Mouse (Mus musculus) adrenal gland, postnatal 4 days (tissue): Measurements from ENCODE around the gene Rtel1. TPM values are rescaled to one million over a fixed set of nuclear protein-coding genes. Genes with fewer than 3 reads are reported as not detected.
A peak's percentile ranks its signal among the peaks of the same experiment; 100 is the strongest.

Source experiments
- DNase-seq, 2 experiments: peaks; one replicate each; pipeline ENCODE4 v3.0.0; 2021 to 2022; ENCODE audit warnings: low spot score in 2 of 2, mixed read lengths in 2 of 2
- total RNA-seq, 2 experiments: library from RNA; stranded (reverse); gene quantifications; 2 replicates each; pipeline ENCODE4 v1.2.3; 2021

Rtel1 gene
- total RNA-seq, 2 experiments from 2014 or later, result 65.6 to 69.4 TPM

DNA sequence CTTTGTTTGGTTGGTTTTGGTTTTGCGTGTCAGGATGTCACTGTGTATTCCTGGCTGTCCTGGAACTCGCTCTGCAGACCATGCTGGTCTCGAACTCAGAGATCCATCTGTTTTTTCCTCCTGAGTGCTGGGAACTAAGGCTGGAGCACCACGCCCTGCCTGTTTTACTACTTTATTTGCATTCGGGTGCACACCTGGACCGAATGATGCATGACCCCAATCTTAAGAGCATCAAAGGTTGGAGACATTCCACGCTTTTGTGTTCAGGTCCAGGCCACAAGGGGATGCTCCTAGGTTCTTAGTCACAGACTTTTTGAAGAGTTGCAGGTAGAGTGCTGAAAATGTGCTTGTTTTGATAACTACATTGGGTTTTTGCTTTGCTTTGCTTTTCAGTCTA, 562 bp downstream of the Rtel1 start:
- no peak for DNase-seq

DNA sequence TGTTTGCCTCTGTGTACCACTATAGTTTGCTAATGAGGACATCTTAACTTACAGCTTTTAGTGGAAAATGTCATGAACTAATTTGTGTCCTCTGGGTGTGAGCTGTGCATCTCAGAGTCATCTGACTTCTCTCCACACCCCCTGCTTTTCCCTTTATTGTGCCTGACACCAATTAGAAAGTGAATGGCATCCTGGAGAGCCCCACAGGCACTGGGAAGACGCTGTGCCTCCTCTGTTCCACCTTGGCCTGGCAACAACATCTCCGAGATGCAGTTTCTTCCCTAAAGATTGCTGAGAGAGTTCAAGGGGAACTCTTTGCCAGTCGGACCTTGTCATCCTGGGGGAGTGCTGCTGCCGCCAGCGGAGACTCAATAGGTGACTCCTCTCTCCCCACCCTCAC, 2.6 kb downstream of the Rtel1 start:
- DNase-seq, result no peak

DNA sequence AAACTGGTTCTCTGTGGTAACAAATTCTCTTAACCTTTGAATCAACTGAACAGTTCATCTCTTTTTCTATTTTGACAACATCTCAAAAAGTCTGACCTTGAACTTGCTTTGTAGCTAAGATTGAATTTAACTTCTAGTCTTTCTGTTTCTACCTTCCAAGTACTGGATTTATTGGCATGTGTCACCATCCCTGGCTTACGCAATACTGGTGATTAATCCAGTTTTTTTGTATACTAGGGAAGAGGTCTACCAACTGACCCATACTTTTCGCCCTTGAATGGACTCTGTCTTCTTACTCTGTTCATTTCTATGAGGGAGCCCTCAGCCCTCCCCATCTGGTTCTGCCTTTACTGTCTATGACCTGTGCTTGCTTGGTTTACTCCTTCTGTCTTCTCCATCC, 6.6 kb downstream of the Rtel1 start:
- DNase-seq, result no peak

DNA sequence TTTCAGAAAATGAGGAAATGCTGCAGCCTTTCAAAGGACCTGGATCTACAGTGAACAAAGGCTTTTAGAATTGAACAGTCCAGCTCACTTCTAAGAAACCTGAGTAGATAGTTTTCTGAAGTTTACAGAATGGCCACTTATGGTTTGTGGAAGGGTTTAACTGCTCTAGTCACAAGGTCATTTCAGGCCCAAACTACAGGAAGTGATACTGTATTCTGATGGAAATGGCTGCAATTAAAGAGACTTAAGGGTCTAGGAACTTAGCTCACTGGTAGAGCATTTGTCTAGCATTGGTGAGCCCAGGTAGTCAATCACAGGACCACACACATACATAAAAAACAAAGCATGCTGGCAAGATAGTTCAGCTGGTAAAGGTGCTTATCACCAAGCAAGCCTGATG, 13.0 kb downstream of the Rtel1 start:
- no peak for DNase-seq

DNA sequence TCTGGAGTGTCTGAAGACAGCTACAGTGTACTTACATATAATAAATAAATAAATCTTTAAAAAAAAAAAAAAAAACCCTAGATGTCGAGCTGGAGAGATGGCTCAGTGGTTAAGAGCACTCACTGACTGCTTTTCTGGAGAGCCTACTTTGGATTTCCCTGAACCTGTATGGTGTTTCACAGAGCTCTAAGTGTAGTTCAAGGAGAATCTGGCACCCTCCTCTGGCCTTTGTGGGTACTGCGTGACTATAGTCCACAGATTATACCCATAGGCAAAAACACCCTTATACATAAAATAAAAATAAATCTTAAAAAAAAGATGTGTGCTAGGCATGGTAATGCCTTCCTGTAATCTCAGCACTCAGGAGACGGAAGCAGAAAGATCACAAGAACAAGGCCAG, 14.5 kb downstream of the Rtel1 start:
- no peak for DNase-seq

DNA sequence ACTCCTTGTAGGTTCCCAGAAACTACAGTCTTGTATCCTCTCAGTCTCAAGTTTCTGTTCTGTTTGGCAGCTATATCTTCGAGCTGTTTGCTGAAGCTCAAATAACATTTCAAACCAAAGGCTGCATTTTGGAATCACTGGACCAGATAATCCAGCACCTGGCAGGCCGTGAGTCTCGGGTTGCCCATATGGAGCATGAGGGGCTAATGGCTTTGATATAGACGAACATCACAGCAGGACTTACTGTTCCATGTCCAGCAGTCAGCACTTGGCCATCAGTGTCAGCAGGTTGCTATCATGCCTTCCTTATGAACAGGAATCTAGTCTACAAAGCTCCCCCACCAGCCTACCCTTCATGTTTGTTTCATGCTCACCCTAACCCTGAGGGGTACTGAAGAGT, 20.9 kb downstream of the Rtel1 start:
- no peak for DNase-seq

DNA sequence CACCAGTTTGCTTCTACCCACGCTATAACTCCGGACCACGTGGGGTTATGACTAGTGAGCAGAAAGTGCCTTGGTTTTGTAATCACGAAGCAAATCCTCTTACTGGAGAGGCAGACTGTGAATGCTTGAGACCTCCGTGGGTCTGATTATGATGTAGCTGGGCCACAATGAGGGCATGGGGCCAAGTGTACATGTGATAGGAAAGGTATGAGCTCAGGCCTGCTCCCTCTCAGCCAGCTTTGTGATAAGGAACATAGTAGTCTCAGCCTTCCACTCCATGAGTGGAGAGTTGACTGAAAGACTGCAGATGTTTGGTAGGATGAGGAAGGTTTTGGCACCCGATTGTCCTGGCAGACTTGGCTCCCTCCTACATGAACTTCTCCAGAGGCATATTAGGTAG, 23.2 kb downstream of the Rtel1 start:
- no peak for DNase-seq

DNA sequence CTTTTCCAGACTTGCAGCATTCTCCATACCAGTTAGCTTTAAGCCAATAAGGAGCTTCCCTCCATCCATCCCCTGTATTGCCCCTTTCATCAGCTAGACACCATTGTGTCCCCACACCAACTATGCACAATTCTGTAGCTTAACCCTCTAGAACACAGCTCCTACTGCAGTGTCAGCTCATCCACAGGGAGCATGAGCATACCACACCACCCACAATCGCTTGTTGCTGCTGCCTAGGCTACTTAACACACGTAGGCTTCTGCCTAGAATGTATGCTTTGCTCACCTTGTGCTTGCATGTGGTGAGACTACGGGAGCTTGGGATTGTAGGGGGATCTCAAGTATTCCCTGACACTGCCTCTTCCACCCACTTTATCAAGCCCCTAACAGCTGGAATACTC, 37.2 kb downstream of the Rtel1 start:
- DNase-seq, result no peak

DNA sequence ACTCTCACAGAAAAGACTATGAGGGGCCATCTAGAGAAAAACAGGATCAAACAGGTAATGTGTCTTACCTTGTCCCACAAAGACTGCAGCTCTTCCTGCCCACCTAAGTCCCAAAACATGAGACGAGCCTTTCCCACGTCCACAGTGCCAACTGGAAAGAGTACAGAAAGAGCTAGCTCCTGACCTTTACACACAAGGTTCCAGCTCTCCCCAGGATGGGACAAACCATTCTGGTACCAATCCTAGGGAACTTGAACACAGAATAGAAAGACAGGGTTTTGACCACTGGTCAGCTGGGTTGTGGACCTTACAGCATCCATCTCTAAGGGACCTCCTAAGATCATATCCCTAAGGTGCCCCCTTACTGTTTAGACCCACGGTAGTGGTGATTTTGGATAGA, 44.4 kb downstream of the Rtel1 start:
- DNase-seq, result no peak

DNA sequence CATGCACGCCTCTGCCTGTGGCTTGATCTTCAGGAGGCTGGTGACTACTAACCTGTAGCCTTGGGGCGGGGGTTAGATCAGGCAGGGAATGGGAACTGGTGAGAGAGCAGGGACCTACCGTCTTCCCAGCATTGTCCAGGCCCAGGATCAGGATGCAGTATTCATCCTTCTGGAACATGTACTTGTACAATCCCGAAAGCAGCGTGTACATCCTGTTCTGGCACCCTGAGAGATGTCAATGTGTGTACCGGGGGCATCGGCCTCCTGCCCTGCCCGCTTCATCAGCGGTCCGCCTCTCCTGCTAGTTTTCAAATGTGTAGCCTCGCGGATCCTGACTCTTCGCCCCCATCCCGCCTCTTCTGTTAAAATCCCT, 44.9 kb downstream of the Rtel1 start:
- DNase-seq, result no peak

DNA sequence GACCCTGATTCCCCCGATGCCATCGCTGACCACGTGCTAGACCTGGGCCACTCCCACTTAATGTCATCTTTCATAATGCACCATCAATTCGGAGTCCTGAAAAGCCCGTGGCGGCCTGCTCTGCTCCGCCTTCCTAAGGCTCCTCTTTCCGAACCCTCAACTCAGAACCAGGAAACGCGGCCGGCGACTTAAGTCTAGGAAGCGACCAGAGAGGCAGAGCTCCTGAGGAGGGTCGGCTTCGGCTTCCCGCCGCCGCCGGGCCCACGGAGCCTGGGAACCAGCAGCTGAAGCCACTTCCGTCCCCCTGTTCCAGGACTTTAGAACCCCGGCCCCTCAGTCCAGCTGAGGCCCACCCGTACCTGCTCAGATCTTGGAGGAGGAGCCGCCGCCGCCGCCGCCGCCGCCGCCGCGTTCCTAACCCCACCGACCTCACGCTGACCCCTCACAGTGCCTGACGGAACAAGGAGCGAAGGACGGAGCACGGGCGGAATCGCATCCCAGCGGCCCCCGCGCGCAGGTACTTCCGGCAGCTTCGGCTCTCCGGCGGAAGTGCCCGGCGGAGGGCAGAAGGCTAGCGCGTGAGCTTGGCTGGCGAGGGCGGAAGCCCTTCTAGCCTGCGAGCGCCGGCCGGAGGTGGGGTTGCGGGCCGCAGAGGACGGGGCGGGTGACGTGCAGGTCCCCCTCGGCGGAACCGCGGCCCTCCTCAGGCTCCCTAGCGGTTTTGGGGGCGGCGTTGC, 45.5 kb downstream of the Rtel1 start, which contains the start of the genes Zgpat and Arfrp1:
Gene Zgpat, plus strand, starts transcription at position 69 of the 737 bp plus-strand sequence.
Gene Arfrp1, minus strand, starts transcription at position 545 of the 737 bp plus-strand sequence.
- peak; percentile 67 to 68 for DNase-seq

DNA sequence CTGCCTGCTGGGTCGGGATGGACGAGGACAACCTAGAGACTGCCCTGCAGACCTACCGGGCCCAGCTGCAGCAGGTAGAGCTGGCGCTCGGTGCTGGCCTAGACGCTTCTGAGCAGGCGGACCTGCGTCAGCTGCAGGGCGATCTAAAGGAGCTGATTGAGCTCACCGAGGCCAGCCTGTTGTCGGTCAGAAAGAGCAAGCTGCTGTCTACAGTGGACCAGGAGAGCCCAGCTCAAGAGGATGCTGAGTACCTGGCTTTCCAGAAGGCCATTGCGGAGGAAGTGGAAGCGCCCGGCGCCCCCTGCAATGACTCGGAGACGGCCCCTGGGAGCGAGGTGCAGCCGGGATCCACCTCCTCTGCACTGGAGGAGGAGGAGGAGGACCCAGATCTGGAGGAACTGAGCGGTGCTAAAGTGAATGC, 46.1 kb downstream of the Rtel1 start:
- no peak for DNase-seq

DNA sequence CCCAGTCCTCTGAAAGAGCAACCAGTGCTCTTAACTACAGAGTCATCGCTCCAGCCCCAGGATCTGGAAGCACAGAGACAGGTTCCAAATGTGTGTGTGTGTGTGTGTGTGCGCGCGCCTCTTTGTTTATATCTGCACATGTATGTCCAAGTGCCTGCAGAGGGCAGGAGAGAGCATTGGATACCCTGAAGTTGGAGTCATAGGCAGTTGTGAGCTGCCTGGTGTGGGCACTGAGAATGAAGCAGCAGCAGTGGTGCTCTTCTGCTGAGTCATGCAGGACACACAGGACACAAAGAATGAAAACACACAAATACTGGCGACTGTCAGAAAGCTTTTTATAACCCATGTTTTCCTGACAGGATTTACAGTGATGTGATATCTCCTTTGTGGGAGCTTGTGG, 50.5 kb downstream of the Rtel1 start:
- DNase-seq, result no peak

DNA sequence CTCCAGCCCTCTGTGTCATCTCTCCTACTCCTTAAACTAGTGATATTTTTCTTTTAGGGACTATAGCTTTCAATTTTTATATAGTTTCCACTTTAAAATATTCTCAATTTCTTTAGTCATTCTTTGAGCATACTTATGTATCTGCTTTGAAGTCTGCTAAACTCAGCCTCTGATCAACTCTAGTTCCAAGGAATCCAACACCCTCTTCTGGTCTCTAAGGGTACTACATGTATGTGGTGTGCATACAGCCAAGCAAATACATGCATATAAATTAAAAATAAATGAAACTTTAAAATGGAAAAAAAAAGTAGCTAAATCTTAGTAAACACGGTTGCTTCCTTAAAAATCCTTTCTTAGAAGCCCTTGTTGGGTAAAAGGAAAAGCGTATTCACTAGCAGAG, 56.2 kb downstream of the Rtel1 start:
- no peak for DNase-seq

DNA sequence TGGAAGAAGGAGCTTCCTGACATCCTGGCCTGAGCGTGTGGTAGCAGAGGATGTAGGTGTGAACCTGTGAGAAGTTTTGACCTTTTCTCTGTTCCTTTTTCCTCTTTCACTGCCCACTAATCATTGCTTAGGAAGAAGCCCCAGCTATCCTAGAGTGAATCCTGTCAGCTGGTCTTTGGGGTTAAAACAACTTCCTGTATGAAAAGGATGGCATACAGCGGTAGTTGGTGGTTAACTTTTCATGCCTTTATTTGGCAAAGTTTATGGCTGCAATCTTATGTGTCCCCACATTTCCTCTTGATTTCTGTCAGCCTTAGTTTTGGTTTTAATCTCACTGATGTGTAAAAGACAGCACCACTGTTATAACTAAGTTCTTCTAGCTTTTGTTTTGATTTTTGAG, 57.7 kb downstream of the Rtel1 start:
- DNase-seq, result no peak

DNA sequence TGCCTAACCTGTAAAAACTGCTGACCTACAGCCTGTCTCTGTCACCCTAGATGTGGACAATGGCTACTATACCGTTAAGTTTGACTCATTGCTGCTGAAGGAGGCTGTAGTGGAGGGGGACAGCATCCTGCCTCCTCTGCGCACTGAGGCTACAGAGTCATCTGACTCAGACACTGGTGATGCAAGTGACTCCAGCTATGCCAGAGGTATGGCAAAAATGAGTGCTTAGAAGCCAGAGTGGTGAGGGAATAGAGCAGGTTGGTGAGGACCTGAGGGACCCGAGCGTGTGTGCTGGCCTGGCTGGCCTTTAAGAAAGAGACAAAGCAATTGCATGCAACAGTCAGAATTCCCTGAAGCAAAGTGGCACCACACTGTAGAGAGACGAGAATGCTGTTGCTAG, 59.2 kb downstream of the Rtel1 start:
- no peak for DNase-seq

DNA sequence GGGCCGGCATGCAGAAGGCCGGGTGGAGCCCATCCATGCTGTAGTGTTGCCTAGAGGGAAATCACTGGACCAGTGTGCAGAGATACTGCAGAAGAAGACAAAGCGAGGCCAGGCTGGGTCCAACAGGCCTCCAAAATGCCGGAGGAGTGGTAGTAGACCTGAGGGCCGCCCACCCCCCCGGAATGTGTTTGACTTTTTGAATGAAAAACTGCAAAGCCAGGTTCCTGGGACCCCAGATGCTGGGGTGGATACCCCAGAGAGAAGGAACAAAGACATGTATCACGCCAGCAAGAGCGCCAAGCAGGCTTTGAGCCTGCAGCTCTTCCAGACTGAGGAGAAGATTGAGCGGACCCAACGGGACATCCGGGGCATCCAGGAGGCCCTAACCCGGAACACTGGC, 60.2 kb downstream of the Rtel1 start, which contains the start of gene Lime1:
Gene Lime1, plus strand, starts transcription at position 301 of the 400 bp plus-strand sequence.
- DNase-seq, result no peak

DNA sequence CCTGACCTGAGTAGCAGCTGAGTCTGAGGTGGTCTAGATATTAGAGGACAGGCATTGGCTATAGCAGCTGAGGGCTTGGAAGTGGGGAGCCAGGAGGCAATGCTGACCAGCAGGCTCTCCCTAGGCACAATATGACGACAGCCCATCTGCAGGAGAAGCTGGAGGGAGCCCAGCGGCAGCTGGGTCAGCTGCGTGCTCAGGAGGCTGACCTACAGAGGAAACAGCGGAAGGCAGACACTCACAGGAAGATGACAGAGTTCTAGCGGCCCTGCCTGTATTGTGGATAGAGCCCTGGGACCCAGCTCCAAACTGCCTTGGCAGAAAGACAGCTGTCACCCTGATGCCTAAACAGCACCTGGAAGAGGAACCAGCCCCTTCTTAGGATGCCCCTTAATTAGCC, 60.7 kb downstream of the Rtel1 start:
- DNase-seq, result no peak

DNA sequence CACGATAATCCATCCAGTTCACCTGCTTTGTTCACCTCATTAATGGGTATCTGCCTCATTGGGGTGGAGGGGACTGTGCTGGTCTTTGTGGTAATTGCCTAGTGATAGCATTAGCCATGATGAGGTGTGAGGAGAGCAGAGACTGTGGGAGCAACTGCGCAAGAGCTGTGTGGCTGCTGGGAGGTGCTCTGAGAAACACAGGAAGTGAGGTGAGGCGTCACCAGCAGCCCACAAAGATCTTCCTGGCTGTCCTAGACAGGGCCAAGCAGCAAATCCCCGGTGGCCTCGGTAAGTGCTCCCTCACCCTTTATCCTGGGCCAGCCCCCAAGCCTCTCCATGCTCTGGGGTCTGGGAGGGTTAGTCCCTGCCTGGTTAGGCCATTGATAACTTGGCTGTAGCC, 61.6 kb downstream of the Rtel1 start:
- DNase-seq, result no peak

DNA sequence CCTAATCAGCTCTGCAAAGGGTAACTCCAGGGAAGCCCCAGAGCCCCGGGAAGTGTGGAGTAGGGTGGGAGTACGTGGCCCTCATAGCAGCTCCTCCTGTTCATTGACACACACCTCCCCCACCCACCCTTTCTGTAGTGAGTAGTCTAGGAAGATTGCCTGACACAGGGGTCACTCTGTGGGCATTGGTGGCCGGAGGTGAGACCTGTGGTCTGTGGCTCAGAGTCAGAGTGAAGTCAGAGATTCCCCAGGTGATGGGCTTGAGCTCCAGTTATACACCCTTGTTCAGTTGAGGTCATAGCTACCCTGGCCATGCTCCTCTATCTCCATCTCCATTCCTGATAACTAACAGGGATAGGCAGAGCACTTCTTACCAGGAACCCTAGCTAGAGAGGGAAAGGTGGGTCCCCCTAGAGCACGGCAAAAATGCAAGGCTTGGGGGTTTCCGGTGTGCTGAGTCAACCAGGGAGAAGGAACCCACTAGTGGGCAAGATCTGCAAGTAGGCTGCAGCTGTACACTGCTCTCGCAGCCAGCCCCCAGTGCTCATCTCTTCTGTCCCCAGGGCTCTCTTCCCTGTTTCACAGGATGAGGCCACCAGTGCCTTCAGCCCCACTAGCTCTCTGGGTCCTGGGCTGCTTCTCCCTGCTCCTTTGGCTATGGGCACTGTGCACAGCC, 62.2 kb downstream of the Rtel1 start:
- DNase-seq, result no peak

DNA sequence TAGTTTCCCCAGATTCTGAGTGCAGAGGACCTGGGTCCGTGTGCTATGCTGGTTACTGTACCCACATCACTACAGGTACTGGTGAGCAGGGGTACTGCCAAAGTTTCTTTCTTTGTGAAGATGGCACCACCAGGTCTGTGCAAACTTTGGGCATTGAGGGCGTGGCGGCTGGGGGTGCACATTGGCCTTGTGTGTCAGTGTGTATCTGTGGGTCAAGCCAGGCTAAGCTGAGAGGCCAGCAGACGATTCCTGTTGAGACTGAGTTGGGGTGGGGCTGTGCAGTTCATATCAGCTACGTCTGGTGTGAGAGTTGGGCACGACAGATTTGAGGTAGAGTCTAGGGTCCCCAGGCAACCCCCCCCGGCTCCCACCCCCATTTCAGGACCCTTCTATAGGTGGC, 64.9 kb downstream of the Rtel1 start:
- no peak for DNase-seq

DNA sequence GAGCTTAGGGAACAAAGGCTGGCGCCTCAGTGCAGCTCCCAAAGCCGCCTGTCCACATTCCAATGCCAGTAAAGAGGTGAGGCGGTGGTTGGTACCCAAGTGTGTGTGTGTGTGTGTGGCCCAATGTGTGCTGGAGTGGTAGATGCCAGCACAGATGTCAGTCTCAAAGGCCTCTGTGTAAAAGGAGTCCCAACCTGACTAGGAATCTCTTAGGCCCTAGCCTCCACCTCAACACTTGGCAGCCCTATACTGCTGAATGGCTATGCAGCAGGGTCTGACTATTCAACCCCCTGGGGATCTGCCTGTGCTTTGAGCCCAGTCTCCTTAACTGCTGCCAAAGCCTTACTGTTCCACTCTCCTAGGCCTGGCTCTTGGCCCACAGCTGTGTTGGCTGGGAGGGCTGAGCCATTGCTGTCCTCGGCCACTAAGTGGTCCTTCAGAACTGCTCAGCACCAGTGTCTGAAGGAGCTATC, 65.4 kb downstream of the Rtel1 start:
- DNase-seq, result no peak

DNA sequence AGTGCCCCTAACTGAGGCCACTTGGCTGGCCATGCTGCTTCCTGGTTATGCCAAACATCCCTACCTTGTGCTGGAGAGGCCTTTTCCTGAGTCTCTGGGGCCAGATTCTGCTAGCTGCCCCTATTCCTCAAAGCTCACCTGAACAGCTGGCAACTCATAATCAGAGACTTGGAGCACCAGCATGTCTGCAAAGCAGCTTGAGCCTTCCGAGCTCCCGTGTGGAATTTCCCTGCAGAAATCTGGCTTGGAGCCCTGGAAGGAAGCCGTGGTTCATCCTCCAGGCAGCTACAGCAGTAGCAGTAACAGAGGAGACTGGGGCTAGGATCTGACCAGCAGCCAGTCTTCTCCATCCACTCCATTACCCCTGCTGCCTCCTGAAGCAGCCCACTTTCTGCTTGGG, 66.3 kb downstream of the Rtel1 start:
- DNase-seq, result no peak
